Mouse (Mus musculus): ENCODE data around the gene Nod1. TPM values are rescaled to one million over a fixed set of nuclear protein-coding genes. Genes with fewer than 3 reads are reported as not detected.

Gene Nod1
- polyA plus RNA-seq, 1 experiment from 2014 or later: 1.9 TPM

GRCm38 (mm10) chr6:54992734-54993260 is 20.4 kb upstream of the Nod1 start, which contains the start of gene Ggct:
Gene Ggct, minus strand, starts transcription at chr6:54992950.
- Histone ChIP-seq H3K4me1 (ENCODE audit: control insufficient read depth, insufficient read depth, low read length) (no peaks in the 10 kb centered on the region), H3K4me3 (ENCODE audit: low read depth, low read length) (peak within 1 kb of the TSS; percentile 51), H3K4me2 (ENCODE audit: low read depth, low read length) (peak within 1 kb of the TSS; percentile 83), H3K27ac (replicated peaks; ENCODE audit: low read depth, low read length) (no peak within 1 kb of the TSS), H3K9me3 (replicated peaks; ENCODE audit: control insufficient read depth, low read length) (no peaks in the 10 kb centered on the region), H3K9ac (replicated peaks; ENCODE audit: low read length) (peak within 1 kb of the TSS; percentile 61), H3K36me3 (replicated peaks; ENCODE audit: control insufficient read depth, insufficient read depth, low read depth, low read length) (no peaks in the 10 kb centered on the region), H3K27me3 (ENCODE audit: control insufficient read depth, insufficient read depth, low read length) (no peaks in the 10 kb centered on the region)
- under 1% methylated on average over 40 of the region's 41 CpGs for WGBS
- ATAC-seq (replicated peaks; ENCODE audit: insufficient number of reproducible peaks, low FRiP score, low TSS enrichment, low read depth): peak; percentile 100
- peak; percentile 98 for DNase-seq (ENCODE audit: low spot score)

- Histone ChIP-seq H3K4me1 (ENCODE audit: control insufficient read depth, insufficient read depth, low read length) (no peaks in the 10 kb centered on the region), H3K36me3 (replicated peaks; ENCODE audit: control insufficient read depth, insufficient read depth, low read depth, low read length) (no peaks in the 10 kb centered on the region), H3K9me3 (replicated peaks; ENCODE audit: control insufficient read depth, low read length) (no peaks in the 10 kb centered on the region), H3K4me2 (ENCODE audit: low read depth, low read length) (peak overlapping the region; percentile 83), H3K27me3 (ENCODE audit: control insufficient read depth, insufficient read depth, low read length) (no peaks in the 10 kb centered on the region), H3K4me3 (ENCODE audit: low read depth, low read length) (peak overlapping the region; percentile 51), H3K9ac (replicated peaks; ENCODE audit: low read length) (peak overlapping the region; percentile 61), H3K27ac (replicated peaks; ENCODE audit: low read depth, low read length) (no peak overlapping the region)
- DNase-seq (ENCODE audit: low spot score) (no peak), ATAC-seq (replicated peaks; ENCODE audit: insufficient number of reproducible peaks, low FRiP score, low TSS enrichment, low read depth) (no peak; the same call in 1 of the 2 replicates)
- 7% methylated on average over 7 of the region's 7 CpGs for WGBS
These were observed 19.7 kb upstream of the Nod1 start for GRCm38 (mm10) chr6:54992141-54992540.

GRCm38 (mm10) chr6:54991189-54991588 is 18.8 kb upstream of the Nod1 start:
- no peak overlapping the region for H3K27ac ChIP-seq (replicated peaks; ENCODE audit: low read depth, low read length)
- no peaks in the 10 kb centered on the region for H3K9me3 ChIP-seq (replicated peaks; ENCODE audit: control insufficient read depth, low read length)
- H3K36me3 ChIP-seq (replicated peaks; ENCODE audit: control insufficient read depth, insufficient read depth, low read depth, low read length): no peaks in the 10 kb centered on the region
- H3K27me3 ChIP-seq (ENCODE audit: control insufficient read depth, insufficient read depth, low read length): no peaks in the 10 kb centered on the region
- no peak for ATAC-seq (replicated peaks; ENCODE audit: insufficient number of reproducible peaks, low FRiP score, low TSS enrichment, low read depth)
- H3K4me3 ChIP-seq (ENCODE audit: low read depth, low read length): no peak overlapping the region
- WGBS: 85% methylated on average over 2 of the region's 2 CpGs
- H3K9ac ChIP-seq (replicated peaks; ENCODE audit: low read length): no peak overlapping the region
- H3K4me1 ChIP-seq (ENCODE audit: control insufficient read depth, insufficient read depth, low read length): no peaks in the 10 kb centered on the region
- DNase-seq (ENCODE audit: low spot score): no peak
- no peak overlapping the region for H3K4me2 ChIP-seq (ENCODE audit: low read depth, low read length)

- Histone ChIP-seq H3K4me3 (ENCODE audit: low read depth, low read length) (no peak overlapping the region), H3K27ac (replicated peaks; ENCODE audit: low read depth, low read length) (no peak overlapping the region), H3K9me3 (replicated peaks; ENCODE audit: control insufficient read depth, low read length) (no peaks in the 10 kb centered on the region), H3K4me1 (ENCODE audit: control insufficient read depth, insufficient read depth, low read length) (no peaks in the 10 kb centered on the region), H3K36me3 (replicated peaks; ENCODE audit: control insufficient read depth, insufficient read depth, low read depth, low read length) (no peaks in the 10 kb centered on the region), H3K9ac (replicated peaks; ENCODE audit: low read length) (no peak overlapping the region), H3K27me3 (ENCODE audit: control insufficient read depth, insufficient read depth, low read length) (no peaks in the 10 kb centered on the region), H3K4me2 (ENCODE audit: low read depth, low read length) (no peak overlapping the region)
- 90% methylated on average over 6 of the region's 6 CpGs for WGBS
- no peak for ATAC-seq (replicated peaks; ENCODE audit: insufficient number of reproducible peaks, low FRiP score, low TSS enrichment, low read depth)
- no peak for DNase-seq (ENCODE audit: low spot score)
These were observed 15.7 kb upstream of the Nod1 start for GRCm38 (mm10) chr6:54988141-54988540.

GRCm38 (mm10) chr6:54984096-54984495 is 11.7 kb upstream of the Nod1 start:
- no peak for DNase-seq (ENCODE audit: low spot score)
- whole genome bisulfite sequencing: 94% methylated on average over 8 of the region's 8 CpGs
- ATAC-seq (replicated peaks; ENCODE audit: insufficient number of reproducible peaks, low FRiP score, low TSS enrichment, low read depth): no peak
- Histone ChIP-seq H3K36me3 (replicated peaks; ENCODE audit: control insufficient read depth, insufficient read depth, low read depth, low read length) (no peaks in the 10 kb centered on the region), H3K27ac (replicated peaks; ENCODE audit: low read depth, low read length) (no peak overlapping the region), H3K4me3 (ENCODE audit: low read depth, low read length) (no peak overlapping the region), H3K9ac (replicated peaks; ENCODE audit: low read length) (no peak overlapping the region), H3K9me3 (replicated peaks; ENCODE audit: control insufficient read depth, low read length) (no peaks in the 10 kb centered on the region), H3K4me1 (ENCODE audit: control insufficient read depth, insufficient read depth, low read length) (no peaks in the 10 kb centered on the region), H3K27me3 (ENCODE audit: control insufficient read depth, insufficient read depth, low read length) (no peaks in the 10 kb centered on the region), H3K4me2 (ENCODE audit: low read depth, low read length) (no peak overlapping the region)

GRCm38 (mm10) chr6:54983526-54984050 is 11.2 kb upstream of the Nod1 start:
- no peaks in the 10 kb centered on the region for H3K27me3 ChIP-seq (ENCODE audit: control insufficient read depth, insufficient read depth, low read length)
- H3K4me1 ChIP-seq (ENCODE audit: control insufficient read depth, insufficient read depth, low read length): no peaks in the 10 kb centered on the region
- no peak for ATAC-seq (replicated peaks; ENCODE audit: insufficient number of reproducible peaks, low FRiP score, low TSS enrichment, low read depth)
- H3K4me2 ChIP-seq (ENCODE audit: low read depth, low read length): no peak overlapping the region
- no peak overlapping the region for H3K9ac ChIP-seq (replicated peaks; ENCODE audit: low read length)
- no peak overlapping the region for H3K27ac ChIP-seq (replicated peaks; ENCODE audit: low read depth, low read length)
- no peaks in the 10 kb centered on the region for H3K36me3 ChIP-seq (replicated peaks; ENCODE audit: control insufficient read depth, insufficient read depth, low read depth, low read length)
- DNase-seq (ENCODE audit: low spot score): no peak
- H3K4me3 ChIP-seq (ENCODE audit: low read depth, low read length): no peak overlapping the region
- 93% methylated on average over 4 of the region's 4 CpGs for WGBS
- H3K9me3 ChIP-seq (replicated peaks; ENCODE audit: control insufficient read depth, low read length): no peaks in the 10 kb centered on the region

GRCm38 (mm10) chr6:54979426-54979825 is 7.0 kb upstream of the Nod1 start:
- Histone ChIP-seq H3K27ac (replicated peaks; ENCODE audit: low read depth, low read length) (no peak overlapping the region), H3K4me2 (ENCODE audit: low read depth, low read length) (no peak overlapping the region), H3K4me1 (ENCODE audit: control insufficient read depth, insufficient read depth, low read length) (no peaks in the 10 kb centered on the region), H3K4me3 (ENCODE audit: low read depth, low read length) (no peak overlapping the region), H3K27me3 (ENCODE audit: control insufficient read depth, insufficient read depth, low read length) (no peaks in the 10 kb centered on the region), H3K9ac (replicated peaks; ENCODE audit: low read length) (no peak overlapping the region), H3K9me3 (replicated peaks; ENCODE audit: control insufficient read depth, low read length) (no peaks in the 10 kb centered on the region), H3K36me3 (replicated peaks; ENCODE audit: control insufficient read depth, insufficient read depth, low read depth, low read length) (no peaks in the 10 kb centered on the region)
- 90% methylated on average over 6 of the region's 6 CpGs for WGBS
- no peak for ATAC-seq (replicated peaks; ENCODE audit: insufficient number of reproducible peaks, low FRiP score, low TSS enrichment, low read depth)
- DNase-seq (ENCODE audit: low spot score): no peak

- H3K4me2 ChIP-seq (ENCODE audit: low read depth, low read length): no peak overlapping the region
- H3K36me3 ChIP-seq (replicated peaks; ENCODE audit: control insufficient read depth, insufficient read depth, low read depth, low read length): no peaks in the 10 kb centered on the region
- ATAC-seq (replicated peaks; ENCODE audit: insufficient number of reproducible peaks, low FRiP score, low TSS enrichment, low read depth) (no peak), DNase-seq (ENCODE audit: low spot score) (no peak)
- H3K4me3 ChIP-seq (ENCODE audit: low read depth, low read length): no peak overlapping the region
- no peaks in the 10 kb centered on the region for H3K27me3 ChIP-seq (ENCODE audit: control insufficient read depth, insufficient read depth, low read length)
- H3K9ac ChIP-seq (replicated peaks; ENCODE audit: low read length): no peak overlapping the region
- H3K9me3 ChIP-seq (replicated peaks; ENCODE audit: control insufficient read depth, low read length): no peaks in the 10 kb centered on the region
- no peak overlapping the region for H3K27ac ChIP-seq (replicated peaks; ENCODE audit: low read depth, low read length)
- WGBS: 74% methylated on average over 1 of the region's 1 CpGs
- H3K4me1 ChIP-seq (ENCODE audit: control insufficient read depth, insufficient read depth, low read length): no peaks in the 10 kb centered on the region
These were observed 3.2 kb upstream of the Nod1 start for GRCm38 (mm10) chr6:54975616-54976015.

All from embryonic facial prominence, embryonic 11.5 days (tissue).